Mouse (Mus musculus) olfactory bulb, adult 2 months (tissue): Measurements from ENCODE around the gene Sesn2.

Experiments used
- CTCF ChIP-seq: fragments of 200-500 bp; IDR thresholded peaks from 2 replicates; pipeline ENCODE4 v1.5.1; 2012; ENCODE audit warnings: low read depth, mild to moderate bottlenecking, low read length, moderate library complexity; ENCODE audit not compliant: insufficient read depth
- POLR2A ChIP-seq: fragments of 200-500 bp; IDR thresholded peaks from 2 replicates; pipeline ENCODE4 v1.6.1; 2012; ENCODE audit warnings: mild to moderate bottlenecking, low read depth, low read length, moderate library complexity; ENCODE audit not compliant: insufficient read depth

GRCm38 (mm10) chr4:132444516-132444915, 65.8 kb downstream of the Sesn2 start:
- TF ChIP-seq CTCF (no peak), POLR2A (no peak)
